Mouse (Mus musculus) right cerebral cortex, postnatal 10 days (tissue): Measurements from ENCODE around the gene Igsf3.

Source experiments
- DNase-seq, 2 experiments: peaks; one replicate each; pipeline ENCODE4 v3.0.0; 2021; ENCODE audit warnings: low spot score in 2 of 2

Gene Igsf3

GRCm38 (mm10) chr3:101501611-101502010 lies 124.7 kb downstream of the Igsf3 start:
- DNase-seq, result no peak

- no peak for DNase-seq
These were observed 125.3 kb downstream of the Igsf3 start for GRCm38 (mm10) chr3:101502086-101502760.

- peak; percentile 84 to 91 for DNase-seq
These were observed 129.3 kb downstream of the Igsf3 start for GRCm38 (mm10) chr3:101506179-101506578.

- no peak for DNase-seq
These were observed 130.3 kb downstream of the Igsf3 start for GRCm38 (mm10) chr3:101506970-101507702.

- DNase-seq, result no peak
These were observed 130.9 kb downstream of the Igsf3 start for GRCm38 (mm10) chr3:101507766-101508165.

GRCm38 (mm10) chr3:101509707-101510544 lies 133.0 kb downstream of the Igsf3 start:
- no peak for DNase-seq

- DNase-seq, result no peak
These were observed 133.7 kb downstream of the Igsf3 start for GRCm38 (mm10) chr3:101510632-101511031.
